Mouse (Mus musculus) bone marrow macrophage, adult 2 months (primary cell): ENCODE measurements around the gene Vtn.

Source experiments
- CTCF ChIP-seq: IDR thresholded peaks from 2 replicates; pipeline ENCODE4 v1.5.1; 2012; ENCODE audit warnings: low read depth, mild to moderate bottlenecking, low read length, moderate library complexity
- POLR2A ChIP-seq: IDR thresholded peaks from 2 replicates; pipeline ENCODE4 v1.6.1; 2012; ENCODE audit warnings: mild to moderate bottlenecking, low read depth, low read length, borderline replicate concordance

DNA sequence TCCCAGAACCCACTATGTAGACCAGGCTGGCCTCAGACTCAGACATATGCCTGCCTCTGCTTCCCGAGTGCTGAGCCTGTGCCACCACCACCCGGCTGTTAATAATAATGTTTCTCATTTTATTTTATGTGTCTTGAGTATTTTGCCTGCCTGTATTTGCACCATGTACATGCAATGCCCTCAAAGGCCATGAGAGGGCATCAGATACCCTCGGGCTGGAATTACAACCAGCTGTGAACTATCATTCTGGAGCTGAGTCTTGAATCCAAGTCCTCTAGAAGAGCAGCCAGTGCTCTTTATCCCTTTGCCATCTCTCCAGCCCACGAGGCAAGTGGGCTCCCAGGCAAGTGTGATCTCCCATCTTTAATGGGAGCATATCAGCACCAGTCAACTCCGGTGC is 43.6 kb upstream of the Vtn start:
- TF ChIP-seq CTCF (no peak), POLR2A (no peak)
